Mouse (Mus musculus): ENCODE data around the gene Prdx6b. TPM values are rescaled to one million over a fixed set of nuclear protein-coding genes. Genes with fewer than 3 reads are reported as not detected.

Gene Prdx6b
- not detected in 2 replicates for polyA plus RNA-seq (2014; fragmentation: Nextera tagmentation; extraction: Ambion mirVana)

DNA sequence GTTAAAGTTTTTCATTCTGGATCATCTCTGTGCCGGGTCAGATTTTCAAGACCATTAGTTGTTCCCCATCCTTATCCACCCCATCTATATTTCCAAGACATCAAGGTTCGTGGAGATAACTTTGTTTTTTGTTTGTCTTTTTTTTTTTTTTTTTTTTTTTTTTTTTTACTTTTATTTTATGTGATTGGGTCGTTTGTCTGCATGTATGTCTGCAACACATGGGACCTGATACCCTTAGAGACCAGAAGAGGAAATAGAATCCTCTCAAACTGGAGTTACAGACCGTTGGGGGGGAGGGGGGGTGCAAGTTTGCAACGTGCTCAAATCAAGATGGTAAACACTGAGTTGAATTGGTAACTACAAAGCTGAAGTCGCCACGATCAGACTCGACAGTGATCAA is at the start of gene Prdx6b:
Gene Prdx6b (plus strand): TSS at position 301 of the 400 bp plus-strand sequence.
- H3K9me3 ChIP-seq (ENCODE audit: control insufficient read depth, low read length) = no peaks in the 10 kb centered on the region
- no peaks in the 10 kb centered on the region for H3K36me3 ChIP-seq (ENCODE audit: control insufficient read depth, insufficient read depth, low read length)
- H3K4me1 ChIP-seq (ENCODE audit: control insufficient read depth, insufficient read depth, low read length) = no peaks in the 10 kb centered on the region
- no peak for ATAC-seq (ENCODE audit: low read depth)
- H3K4me2 ChIP-seq (ENCODE audit: low read depth, low read length) = no peak within 1 kb of the TSS
- 87% methylated on average over 8 of the region's 8 CpGs for WGBS
- no peak within 1 kb of the TSS for H3K9ac ChIP-seq (replicated peaks; ENCODE audit: low read depth, low read length)
- no peaks in the 10 kb centered on the region for H3K27me3 ChIP-seq (ENCODE audit: control insufficient read depth, insufficient read depth, low read length)
- no peak within 1 kb of the TSS for H3K4me3 ChIP-seq (ENCODE audit: low read depth, low read length)
- no peak within 1 kb of the TSS for H3K27ac ChIP-seq (ENCODE audit: low read depth, low read length)

DNA sequence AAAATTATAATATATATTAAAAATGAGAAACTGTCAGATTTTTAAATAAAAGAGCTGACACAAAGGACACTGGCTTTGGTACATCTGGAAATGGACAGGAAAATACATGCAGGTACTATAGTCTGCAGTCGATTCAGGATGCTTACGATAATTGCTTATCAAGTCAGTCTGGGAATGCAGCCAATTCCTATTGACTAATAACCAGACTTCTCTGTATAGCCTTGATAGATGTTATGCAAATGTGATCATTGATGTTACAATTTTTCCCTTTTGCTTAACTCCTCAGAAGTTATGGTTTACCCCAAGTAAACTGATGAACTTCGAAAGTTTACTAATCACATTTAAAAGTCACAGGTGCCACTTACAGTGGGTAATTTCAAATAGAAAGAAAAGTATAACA is 44.8 kb upstream of the Prdx6b start:
- no peak overlapping the region for H3K4me3 ChIP-seq (ENCODE audit: low read depth, low read length)
- H3K36me3 ChIP-seq (ENCODE audit: control insufficient read depth, insufficient read depth, low read length) = no peaks in the 10 kb centered on the region
- no peak overlapping the region for H3K4me2 ChIP-seq (ENCODE audit: low read depth, low read length)
- WGBS = 81% methylated on average over 3 of the region's 3 CpGs
- ATAC-seq (ENCODE audit: low read depth) = no peak
- no peak overlapping the region for H3K27ac ChIP-seq (ENCODE audit: low read depth, low read length)
- H3K9ac ChIP-seq (replicated peaks; ENCODE audit: low read depth, low read length) = no peak overlapping the region
- no peaks in the 10 kb centered on the region for H3K9me3 ChIP-seq (ENCODE audit: control insufficient read depth, low read length)
- no peaks in the 10 kb centered on the region for H3K4me1 ChIP-seq (ENCODE audit: control insufficient read depth, insufficient read depth, low read length)
- no peaks in the 10 kb centered on the region for H3K27me3 ChIP-seq (ENCODE audit: control insufficient read depth, insufficient read depth, low read length)

- no peaks in the 10 kb centered on the region for H3K36me3 ChIP-seq (ENCODE audit: control insufficient read depth, insufficient read depth, low read length)
- no peak overlapping the region for H3K27ac ChIP-seq (ENCODE audit: low read depth, low read length)
- ATAC-seq (ENCODE audit: low read depth) = no peak
- H3K4me1 ChIP-seq (ENCODE audit: control insufficient read depth, insufficient read depth, low read length) = no peaks in the 10 kb centered on the region
- no peaks in the 10 kb centered on the region for H3K9me3 ChIP-seq (ENCODE audit: control insufficient read depth, low read length)
- H3K27me3 ChIP-seq (ENCODE audit: control insufficient read depth, insufficient read depth, low read length) = no peaks in the 10 kb centered on the region
- H3K4me2 ChIP-seq (ENCODE audit: low read depth, low read length) = no peak overlapping the region
- no peak overlapping the region for H3K4me3 ChIP-seq (ENCODE audit: low read depth, low read length)
- no peak overlapping the region for H3K9ac ChIP-seq (replicated peaks; ENCODE audit: low read depth, low read length)
These were observed 44.4 kb upstream of the Prdx6b start for GRCm38 (mm10) chr2:80247868-80248267.

- H3K4me1 ChIP-seq (ENCODE audit: control insufficient read depth, insufficient read depth, low read length) = no peaks in the 10 kb centered on the region
- H3K4me3 ChIP-seq (ENCODE audit: low read depth, low read length) = no peak overlapping the region
- no peak overlapping the region for H3K9ac ChIP-seq (replicated peaks; ENCODE audit: low read depth, low read length)
- H3K4me2 ChIP-seq (ENCODE audit: low read depth, low read length) = no peak overlapping the region
- 97% methylated on average over 3 of the region's 3 CpGs for WGBS
- no peaks in the 10 kb centered on the region for H3K27me3 ChIP-seq (ENCODE audit: control insufficient read depth, insufficient read depth, low read length)
- no peaks in the 10 kb centered on the region for H3K9me3 ChIP-seq (ENCODE audit: control insufficient read depth, low read length)
- no peaks in the 10 kb centered on the region for H3K36me3 ChIP-seq (ENCODE audit: control insufficient read depth, insufficient read depth, low read length)
- ATAC-seq (ENCODE audit: low read depth) = no peak
- no peak overlapping the region for H3K27ac ChIP-seq (ENCODE audit: low read depth, low read length)
These were observed 32.2 kb upstream of the Prdx6b start for GRCm38 (mm10) chr2:80259888-80260672.

GRCm38 (mm10) chr2:80266894-80267293 is 25.4 kb upstream of the Prdx6b start:
- peak; percentile 54 for ATAC-seq (ENCODE audit: low read depth)
- no peak overlapping the region for H3K9ac ChIP-seq (replicated peaks; ENCODE audit: low read depth, low read length)
- no peak overlapping the region for H3K4me2 ChIP-seq (ENCODE audit: low read depth, low read length)
- H3K27ac ChIP-seq (ENCODE audit: low read depth, low read length) = no peak overlapping the region
- no peaks in the 10 kb centered on the region for H3K9me3 ChIP-seq (ENCODE audit: control insufficient read depth, low read length)
- H3K27me3 ChIP-seq (ENCODE audit: control insufficient read depth, insufficient read depth, low read length) = no peaks in the 10 kb centered on the region
- H3K4me3 ChIP-seq (ENCODE audit: low read depth, low read length) = no peak overlapping the region
- no peaks in the 10 kb centered on the region for H3K4me1 ChIP-seq (ENCODE audit: control insufficient read depth, insufficient read depth, low read length)
- H3K36me3 ChIP-seq (ENCODE audit: control insufficient read depth, insufficient read depth, low read length) = no peaks in the 10 kb centered on the region
- 21% methylated on average over 11 of the region's 11 CpGs for WGBS

- 54% methylated on average over 4 of the region's 4 CpGs for WGBS
These were observed 24.2 kb upstream of the Prdx6b start for GRCm38 (mm10) chr2:80268053-80268452.

DNA sequence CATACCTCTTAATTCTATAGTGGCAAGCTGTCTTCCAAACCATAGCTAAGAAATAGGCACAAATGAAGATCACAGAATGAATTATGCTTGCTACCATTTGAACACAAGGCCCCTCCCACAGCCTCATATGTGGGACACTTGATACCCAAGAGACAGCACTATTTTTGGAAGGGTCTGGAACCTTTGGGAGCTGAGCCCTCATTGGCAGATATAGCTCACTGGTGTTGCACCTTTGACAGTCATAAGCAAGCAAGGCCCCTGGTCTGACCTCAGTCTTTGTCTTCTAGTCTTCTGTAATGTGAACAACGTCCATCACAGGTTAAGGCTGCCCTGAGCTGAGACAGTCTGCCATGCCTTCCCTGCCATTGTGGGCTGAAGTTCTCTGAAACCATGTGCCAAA is 20.8 kb upstream of the Prdx6b start:
- H3K9ac ChIP-seq (replicated peaks; ENCODE audit: low read depth, low read length) = no peak overlapping the region
- ATAC-seq (ENCODE audit: low read depth) = no peak
- H3K27me3 ChIP-seq (ENCODE audit: control insufficient read depth, insufficient read depth, low read length) = no peaks in the 10 kb centered on the region
- 70% methylated on average over 1 of the region's 1 CpGs for WGBS
- no peak overlapping the region for H3K27ac ChIP-seq (ENCODE audit: low read depth, low read length)
- H3K4me1 ChIP-seq (ENCODE audit: control insufficient read depth, insufficient read depth, low read length) = no peaks in the 10 kb centered on the region
- no peak overlapping the region for H3K4me2 ChIP-seq (ENCODE audit: low read depth, low read length)
- H3K4me3 ChIP-seq (ENCODE audit: low read depth, low read length) = no peak overlapping the region
- H3K9me3 ChIP-seq (ENCODE audit: control insufficient read depth, low read length) = no peaks in the 10 kb centered on the region
- no peaks in the 10 kb centered on the region for H3K36me3 ChIP-seq (ENCODE audit: control insufficient read depth, insufficient read depth, low read length)

More at GRCm38 (mm10) chr2:80268053-80268452, 24.2 kb upstream of the Prdx6b start:
- Histone ChIP-seq H3K4me2 (ENCODE audit: low read depth, low read length) (no peak overlapping the region), H3K9me3 (ENCODE audit: control insufficient read depth, low read length) (no peaks in the 10 kb centered on the region), H3K4me1 (ENCODE audit: control insufficient read depth, insufficient read depth, low read length) (no peaks in the 10 kb centered on the region), H3K27ac (ENCODE audit: low read depth, low read length) (no peak overlapping the region), H3K4me3 (ENCODE audit: low read depth, low read length) (no peak overlapping the region), H3K27me3 (ENCODE audit: control insufficient read depth, insufficient read depth, low read length) (no peaks in the 10 kb centered on the region), H3K9ac (replicated peaks; ENCODE audit: low read depth, low read length) (no peak overlapping the region), H3K36me3 (ENCODE audit: control insufficient read depth, insufficient read depth, low read length) (no peaks in the 10 kb centered on the region)
- ATAC-seq (ENCODE audit: low read depth) = no peak

DNA sequence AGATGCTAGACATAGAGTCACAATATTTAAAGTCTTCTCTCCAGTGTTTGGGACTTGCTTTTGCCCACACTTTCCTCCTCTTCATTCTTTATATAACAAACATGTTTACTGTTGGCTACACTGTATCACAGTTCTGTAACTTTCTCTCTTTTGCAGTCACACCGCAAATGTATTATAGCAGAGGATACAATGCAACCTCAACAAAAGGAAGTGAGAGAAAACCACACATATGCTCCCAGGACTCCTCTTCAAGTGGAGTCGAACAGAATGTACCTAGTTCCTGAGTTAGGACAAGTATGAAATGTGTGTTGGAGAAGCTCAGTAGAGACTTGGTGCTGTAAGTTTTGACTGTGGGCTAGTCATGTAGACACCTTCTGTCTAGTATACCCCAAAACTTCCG is 19.2 kb upstream of the Prdx6b start:
- ATAC-seq (ENCODE audit: low read depth) = no peak
- H3K27me3 ChIP-seq (ENCODE audit: control insufficient read depth, insufficient read depth, low read length) = no peaks in the 10 kb centered on the region
- no peaks in the 10 kb centered on the region for H3K36me3 ChIP-seq (ENCODE audit: control insufficient read depth, insufficient read depth, low read length)
- H3K4me2 ChIP-seq (ENCODE audit: low read depth, low read length) = no peak overlapping the region
- no peak overlapping the region for H3K4me3 ChIP-seq (ENCODE audit: low read depth, low read length)
- no peaks in the 10 kb centered on the region for H3K4me1 ChIP-seq (ENCODE audit: control insufficient read depth, insufficient read depth, low read length)
- no peaks in the 10 kb centered on the region for H3K9me3 ChIP-seq (ENCODE audit: control insufficient read depth, low read length)
- H3K9ac ChIP-seq (replicated peaks; ENCODE audit: low read depth, low read length) = no peak overlapping the region
- WGBS = 92% methylated on average over 3 of the region's 3 CpGs
- H3K27ac ChIP-seq (ENCODE audit: low read depth, low read length) = no peak overlapping the region

DNA sequence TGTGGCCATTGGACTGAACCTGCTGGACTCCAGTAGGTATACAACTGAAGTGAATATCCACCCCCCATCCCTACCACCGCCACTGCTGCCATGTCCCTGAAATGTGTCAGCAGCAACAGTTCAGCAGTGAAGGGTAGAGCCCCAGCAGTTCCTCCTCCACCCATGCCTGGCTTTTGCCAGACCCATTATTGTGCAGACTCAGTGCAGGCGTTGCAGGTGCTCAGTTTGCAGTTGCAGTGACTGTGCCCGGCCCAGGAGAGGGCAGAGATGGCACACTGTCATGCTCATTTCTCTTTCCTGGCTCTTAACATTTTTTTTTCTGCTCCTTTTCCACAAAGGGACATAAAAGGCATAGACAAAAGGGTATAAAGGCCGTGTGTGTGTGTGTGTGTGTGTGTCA is 18.5 kb upstream of the Prdx6b start:
- H3K4me3 ChIP-seq (ENCODE audit: low read depth, low read length) = no peak overlapping the region
- no peak overlapping the region for H3K27ac ChIP-seq (ENCODE audit: low read depth, low read length)
- 71% methylated on average over 4 of the region's 4 CpGs for WGBS
- ATAC-seq (ENCODE audit: low read depth) = no peak
- H3K9ac ChIP-seq (replicated peaks; ENCODE audit: low read depth, low read length) = no peak overlapping the region
- H3K36me3 ChIP-seq (ENCODE audit: control insufficient read depth, insufficient read depth, low read length) = no peaks in the 10 kb centered on the region
- H3K4me2 ChIP-seq (ENCODE audit: low read depth, low read length) = no peak overlapping the region
- no peaks in the 10 kb centered on the region for H3K27me3 ChIP-seq (ENCODE audit: control insufficient read depth, insufficient read depth, low read length)
- no peaks in the 10 kb centered on the region for H3K4me1 ChIP-seq (ENCODE audit: control insufficient read depth, insufficient read depth, low read length)
- H3K9me3 ChIP-seq (ENCODE audit: control insufficient read depth, low read length) = no peaks in the 10 kb centered on the region

Measured in neural tube, embryonic 14.5 days (tissue).